Mouse (Mus musculus) cerebellum, adult (tissue): ENCODE data around the gene Gpr15.

Experiments used
- ATAC-seq: cut with Nextera tagmentation; 2 replicates; pipeline ENCODE4 v1.9.2; 2017; ENCODE audit warnings: mild to moderate bottlenecking, moderate library complexity, mixed read lengths; ENCODE audit not compliant: insufficient number of reproducible peaks, low FRiP score, low TSS enrichment

Gpr15 gene

DNA sequence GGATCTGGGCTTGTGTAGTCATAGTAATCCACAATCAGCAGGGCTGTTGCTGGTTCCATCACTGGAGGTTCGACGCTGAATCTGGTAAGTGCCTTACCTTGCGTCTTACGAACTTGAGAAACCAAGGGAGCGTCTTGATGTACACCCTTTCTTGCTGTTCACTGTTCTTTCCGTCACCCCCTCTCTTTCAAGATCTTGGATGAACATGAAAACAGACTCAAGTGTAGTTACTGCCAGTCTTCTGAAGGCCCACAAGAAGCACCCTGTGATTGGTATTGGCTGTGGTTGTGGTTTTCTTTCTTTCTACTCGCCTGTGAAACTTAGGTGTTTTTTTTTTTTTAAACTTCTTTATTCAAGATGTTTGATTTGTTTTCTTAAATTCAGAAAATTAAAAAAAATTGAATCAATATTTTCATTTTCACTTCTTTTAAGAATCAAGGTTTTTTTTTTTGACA is at the start of gene Gpr15:
TSS of gene Gpr15 (minus strand) at position 405 of the 455 bp plus-strand sequence.
- no peak for ATAC-seq

GRCm38 (mm10) chr16:58763076-58763475 is 44.2 kb upstream of the Gpr15 start, which contains the start of gene Olfr172:
Olfr172 (minus strand) TSS chr16:58763176.
- ATAC-seq, result no peak

DNA sequence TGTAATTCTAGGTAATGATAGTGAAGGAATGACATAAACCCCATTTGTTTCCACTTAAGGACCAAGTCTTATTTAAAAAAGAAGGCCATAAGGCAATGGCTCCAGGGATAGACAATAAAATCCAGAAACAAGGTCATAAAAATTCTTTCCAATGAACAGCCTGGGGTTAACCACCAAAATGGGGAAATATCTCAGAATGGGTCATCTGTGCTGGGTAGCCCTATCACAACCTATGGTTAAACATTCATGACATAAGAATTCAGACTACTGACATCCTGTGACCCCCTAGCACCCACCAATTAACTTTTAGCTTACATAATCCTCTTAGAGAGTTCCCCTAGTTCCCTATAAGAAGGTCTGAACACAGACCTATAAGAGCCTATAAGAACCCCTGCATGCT is 37.3 kb upstream of the Gpr15 start:
- no peak for ATAC-seq

- ATAC-seq, result no peak
Measured at GRCm38 (mm10) chr16:58751314-58751713, 32.4 kb upstream of the Gpr15 start.

GRCm38 (mm10) chr16:58746715-58747114 is 27.8 kb upstream of the Gpr15 start:
- ATAC-seq, result no peak

- no peak for ATAC-seq
Measured at GRCm38 (mm10) chr16:58740751-58741150, 21.9 kb upstream of the Gpr15 start.

DNA sequence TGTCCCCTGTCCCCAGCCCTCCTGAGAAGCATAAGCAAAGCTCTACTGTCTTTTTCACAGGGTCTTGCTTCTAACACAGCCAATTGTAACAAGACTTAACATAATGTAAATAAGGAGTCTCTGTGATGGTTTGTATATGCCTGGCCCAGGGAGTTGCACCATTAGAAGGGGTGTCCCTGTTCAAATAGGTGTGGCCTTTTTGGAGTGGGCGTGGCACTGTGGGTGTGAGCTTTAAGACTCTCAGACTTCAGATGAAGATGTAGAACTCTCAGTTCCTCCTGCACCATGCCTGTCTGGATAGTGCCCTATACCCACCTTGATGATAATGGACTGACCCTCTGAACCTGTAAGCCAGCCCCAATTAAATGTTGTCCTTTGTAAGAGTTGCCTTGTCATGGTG is 19.9 kb upstream of the Gpr15 start:
- ATAC-seq, result no peak

- ATAC-seq, result no peak
Measured at GRCm38 (mm10) chr16:58738205-58738604, 19.3 kb upstream of the Gpr15 start.

GRCm38 (mm10) chr16:58728176-58728671 is 9.4 kb upstream of the Gpr15 start:
- peak; percentile 65 for ATAC-seq

- peak; percentile 98 for ATAC-seq
Measured at GRCm38 (mm10) chr16:58727477-58728131, 8.7 kb upstream of the Gpr15 start, which contains the start of gene Cldnd1. Cldnd1 (plus strand) TSS chr16:58727910.

DNA sequence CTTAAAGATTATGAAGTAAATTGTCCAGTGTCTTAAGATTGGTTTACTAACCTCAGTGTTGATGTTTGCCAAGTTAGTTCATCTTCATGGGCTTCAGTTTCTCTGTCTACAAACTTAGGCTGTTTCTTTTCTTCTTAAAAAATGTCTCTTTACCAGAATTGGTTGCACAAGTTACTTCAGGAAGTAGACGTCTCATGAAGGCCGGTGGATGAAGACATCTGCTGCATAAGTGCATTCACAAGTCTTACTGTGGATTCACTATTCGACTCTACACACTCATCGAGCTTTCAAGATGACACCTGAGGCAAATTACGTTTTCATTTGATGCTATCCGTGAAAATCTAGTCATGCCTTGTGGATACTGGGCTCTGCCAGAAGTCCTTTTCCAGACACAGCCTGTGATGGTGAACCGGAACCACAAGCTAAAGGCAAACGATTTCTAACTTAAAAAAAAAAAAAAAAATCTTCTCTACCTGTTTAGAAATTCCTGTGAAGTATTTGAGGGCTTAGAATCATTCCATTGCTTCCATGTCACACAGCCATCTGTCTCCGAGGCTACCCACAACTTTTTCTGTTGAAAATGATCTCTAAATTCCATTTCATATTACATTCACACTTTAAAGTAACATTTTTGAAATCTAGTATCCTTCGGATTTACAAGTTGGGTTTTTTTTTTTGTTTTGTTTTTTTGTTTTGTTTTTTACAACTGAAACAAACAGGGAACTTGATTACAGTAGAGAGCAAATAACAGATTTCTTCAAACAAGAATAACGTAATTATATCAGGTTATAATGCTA is 8.0 kb upstream of the Gpr15 start:
- ATAC-seq, result no peak

DNA sequence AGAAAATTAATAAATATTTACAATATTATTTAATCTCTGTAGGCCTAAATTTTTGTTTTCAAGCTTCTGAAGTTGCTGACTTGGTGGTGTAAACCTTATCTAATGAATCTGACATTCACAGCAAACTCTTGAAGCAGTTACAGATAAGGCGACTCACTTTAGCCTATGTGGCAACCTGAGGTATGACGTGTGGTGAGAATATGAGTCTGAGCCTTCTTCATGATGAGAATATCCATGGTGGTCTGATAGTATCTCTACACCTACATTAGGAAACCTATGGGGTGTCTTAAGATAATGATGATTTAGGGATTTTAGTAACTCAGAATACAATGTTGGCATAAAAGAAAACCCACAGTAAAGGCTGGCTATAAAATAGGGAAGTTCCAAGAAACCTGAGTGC is 3.4 kb upstream of the Gpr15 start:
- no peak for ATAC-seq

DNA sequence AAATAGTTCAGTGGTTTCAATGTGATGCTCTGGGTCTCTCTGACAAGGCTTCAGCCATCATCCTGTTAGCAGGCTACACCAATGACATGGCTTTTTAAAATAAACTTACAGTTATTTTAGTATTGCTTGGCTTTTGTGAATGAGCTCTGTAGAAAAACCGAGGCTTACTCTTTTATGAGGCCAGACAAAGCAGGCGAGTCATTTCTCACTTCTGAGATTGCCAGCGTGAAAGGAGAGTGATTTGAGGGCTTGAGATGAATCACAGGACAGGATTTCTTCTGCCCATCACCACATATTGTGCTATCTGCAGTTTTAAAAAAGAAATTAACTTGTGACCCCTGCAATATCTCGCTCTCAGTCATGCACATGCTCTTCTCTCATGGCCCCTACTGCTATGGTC is 3.9 kb downstream of the Gpr15 start:
- ATAC-seq, result no peak

- no peak for ATAC-seq
Measured at GRCm38 (mm10) chr16:58713128-58713527, 5.7 kb downstream of the Gpr15 start.

- no peak for ATAC-seq
Measured at GRCm38 (mm10) chr16:58712221-58712620, 6.6 kb downstream of the Gpr15 start.

DNA sequence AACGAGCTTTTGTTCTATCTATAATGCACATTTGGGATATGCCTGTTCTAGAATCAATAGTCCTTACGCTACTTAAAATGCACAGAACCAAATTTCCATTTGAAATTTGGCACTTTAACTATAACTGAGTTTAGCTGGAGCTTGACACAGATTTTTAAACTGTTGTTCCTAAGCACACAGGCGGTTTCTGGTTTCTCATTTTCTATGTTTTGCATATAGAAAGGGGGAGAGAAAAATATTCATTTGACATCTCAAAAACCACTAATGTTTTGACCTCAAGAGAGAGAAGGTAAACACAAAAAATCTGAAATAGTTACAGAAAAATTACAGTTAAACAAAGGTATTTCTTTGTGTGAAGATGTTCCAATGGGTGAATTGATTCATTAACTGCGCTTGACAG is 9.3 kb downstream of the Gpr15 start:
- ATAC-seq, result no peak

- ATAC-seq, result no peak
Measured at GRCm38 (mm10) chr16:58708601-58709475, 10.0 kb downstream of the Gpr15 start.

DNA sequence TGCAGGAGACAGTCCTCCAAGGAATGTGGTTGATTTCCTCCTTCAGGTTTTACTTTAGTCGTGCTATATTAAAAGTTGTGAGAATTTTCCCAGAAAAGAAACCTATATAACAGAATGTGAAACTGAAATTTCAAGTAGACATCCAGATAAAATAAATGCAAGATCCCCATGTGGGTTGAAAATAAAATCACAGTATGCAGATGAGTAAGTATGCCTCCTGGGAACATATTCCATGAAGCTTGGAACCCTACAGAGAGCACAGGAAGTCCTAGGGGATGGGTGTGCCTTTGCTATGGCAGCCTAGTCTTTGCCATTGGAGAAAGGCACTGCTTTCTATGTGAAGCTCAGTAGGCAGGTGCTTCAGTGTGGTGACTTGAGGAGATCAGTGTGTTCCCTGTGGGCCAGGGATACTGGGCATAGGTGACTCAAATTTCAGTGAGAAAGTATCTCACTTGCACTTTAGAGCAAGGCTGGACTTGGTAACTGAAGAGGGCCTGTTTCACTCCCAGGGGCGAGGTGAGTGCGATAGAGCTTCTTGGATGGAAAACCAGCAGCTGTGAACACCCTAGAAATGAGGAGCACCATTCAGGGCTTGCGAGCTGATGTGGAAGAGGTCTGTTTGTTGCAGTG is 11.5 kb downstream of the Gpr15 start:
- no peak for ATAC-seq

GRCm38 (mm10) chr16:58704999-58705398 is 13.9 kb downstream of the Gpr15 start:
- no peak for ATAC-seq
